Mouse (Mus musculus) megakaryocyte, embryonic 14.5 days (primary cell): ENCODE results near the gene Cyb5rl. TPM values are rescaled to one million over a fixed set of nuclear protein-coding genes. Genes with fewer than 3 reads are reported as not detected.

ENCODE experiments used
- H3K27me3 ChIP-seq: replicated peaks from 2 replicates; pipeline ENCODE3; 2012; ENCODE audit warnings: inconsistent platforms
- H3K36me3 ChIP-seq: replicated peaks from 2 replicates; pipeline ENCODE3; 2012; ENCODE audit warnings: low read length, inconsistent platforms, mixed read lengths
- H3K4me1 ChIP-seq: 2 replicates; pipeline ENCODE4 v1.6.1; 2012; ENCODE audit warnings: inconsistent platforms
- H3K4me3 ChIP-seq: replicated peaks from 2 replicates; pipeline ENCODE3; 2012; ENCODE audit warnings: moderate library complexity, mild to moderate bottlenecking, inconsistent platforms
- H3K9me3 ChIP-seq: 2 replicates; pipeline ENCODE4 v1.6.1; 2012; ENCODE audit warnings: inconsistent platforms
- FLI1 ChIP-seq: IDR thresholded peaks from 2 replicates; pipeline ENCODE4 v1.6.1; 2012; ENCODE audit warnings: low read length, inconsistent platforms, mixed read lengths
- GATA1 ChIP-seq: IDR thresholded peaks from 3 replicates; pipeline ENCODE4 v1.6.1; 2012; ENCODE audit warnings: mixed read lengths, low read length, inconsistent platforms, borderline replicate concordance
- polyA plus RNA-seq: library from polyadenylated mRNA; stranded (reverse); fragments of >175 nt; gene quantifications from 2 replicates; pipeline ENCODE4 v1.2.3, GENCODE M21; 2012; ENCODE audit warnings: low replicate concordance; ENCODE audit not compliant: insufficient read depth

Cyb5rl gene
- polyA plus RNA-seq, 1 experiment: 2.3 TPM

DNA sequence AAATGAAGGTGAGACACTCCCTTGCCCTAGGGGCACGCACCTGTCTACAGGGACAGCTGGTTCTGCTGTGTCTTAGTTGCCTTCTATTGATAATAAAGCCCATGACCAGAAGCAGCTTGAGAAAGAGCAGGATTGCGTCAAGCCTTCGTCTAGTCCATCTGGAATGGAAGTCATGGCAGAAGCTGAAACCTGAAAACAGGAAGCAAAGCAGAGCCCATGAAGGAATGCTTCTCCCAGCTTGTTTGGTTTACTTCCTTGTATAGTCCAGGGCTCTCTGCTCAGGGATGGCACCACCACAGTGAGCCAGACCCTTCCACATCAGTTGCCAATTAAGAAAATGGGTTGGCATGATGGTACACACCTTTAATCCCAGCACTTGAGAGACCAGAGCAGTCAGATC lies 15.4 kb downstream of the Cyb5rl start:
- no peaks in the 10 kb centered on the region for H3K9me3 ChIP-seq
- H3K27me3 ChIP-seq: peaks cover 47% of the 10 kb centered on the region
- no peak for TF ChIP-seq GATA1
- no peak for TF ChIP-seq FLI1
- no peak overlapping the region for H3K4me3 ChIP-seq
- peaks cover 57% of the 10 kb centered on the region for H3K4me1 ChIP-seq
- no peaks in the 10 kb centered on the region for H3K36me3 ChIP-seq

- no peaks in the 10 kb centered on the region for H3K36me3 ChIP-seq
- TF ChIP-seq FLI1 (no peak), GATA1 (no peak)
- H3K4me1 ChIP-seq: peaks cover 57% of the 10 kb centered on the region
- H3K27me3 ChIP-seq: peaks cover 49% of the 10 kb centered on the region
- H3K9me3 ChIP-seq: no peaks in the 10 kb centered on the region
- peak overlapping the region; percentile 20 for H3K4me3 ChIP-seq
These were observed 16.3 kb downstream of the Cyb5rl start for GRCm38 (mm10) chr4:107083126-107083525.

DNA sequence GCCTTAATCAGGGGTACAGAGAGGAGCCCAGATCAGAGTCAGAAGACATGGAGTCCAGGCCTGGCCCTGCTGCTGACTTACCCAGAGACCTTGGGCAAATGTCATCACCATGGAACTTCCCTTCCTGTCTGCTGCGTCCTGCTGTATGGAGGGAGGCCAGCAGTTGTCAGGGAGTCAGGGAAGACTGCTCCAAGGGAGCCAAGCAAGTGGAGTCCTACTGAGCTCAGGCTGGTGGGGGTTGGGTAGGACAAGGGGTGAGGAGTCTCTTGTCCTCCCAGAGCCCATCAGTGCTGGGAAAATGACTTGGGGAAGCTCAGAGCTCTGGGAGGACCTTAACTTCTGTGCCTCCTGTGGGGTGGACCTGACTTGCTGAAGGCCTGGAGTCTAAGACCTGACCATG lies 17.6 kb downstream of the Cyb5rl start:
- no peaks in the 10 kb centered on the region for H3K36me3 ChIP-seq
- H3K27me3 ChIP-seq: peaks cover 60% of the 10 kb centered on the region
- peaks cover 52% of the 10 kb centered on the region for H3K4me1 ChIP-seq
- TF ChIP-seq GATA1 (no peak), FLI1 (no peak)
- H3K9me3 ChIP-seq: no peaks in the 10 kb centered on the region
- no peak overlapping the region for H3K4me3 ChIP-seq

DNA sequence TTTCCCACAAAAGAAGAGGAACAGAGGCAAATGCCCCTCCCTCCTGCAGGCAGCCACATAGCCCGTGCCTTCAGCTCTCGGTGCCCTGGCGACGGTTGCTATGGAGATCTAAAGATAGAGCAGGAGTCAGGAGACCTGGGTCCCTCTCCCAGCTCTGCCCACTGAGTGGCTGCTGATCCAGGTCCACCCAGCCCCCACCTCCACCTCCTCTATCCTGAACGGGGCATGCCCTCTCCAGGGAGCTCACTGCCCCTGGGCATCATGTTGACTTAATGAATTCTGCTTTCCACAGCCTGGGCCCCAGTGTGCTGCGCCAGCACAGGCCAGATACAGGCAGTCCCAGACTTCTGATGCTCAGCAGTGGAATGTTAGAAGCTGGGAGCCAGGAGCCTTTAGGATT lies 18.1 kb downstream of the Cyb5rl start:
- Histone ChIP-seq H3K27me3 (peaks cover 65% of the 10 kb centered on the region), H3K36me3 (no peaks in the 10 kb centered on the region), H3K4me1 (peaks cover 47% of the 10 kb centered on the region), H3K4me3 (no peak overlapping the region), H3K9me3 (no peaks in the 10 kb centered on the region)
- TF ChIP-seq FLI1 (no peak), GATA1 (no peak)

GRCm38 (mm10) chr4:107091696-107092095 lies 24.9 kb downstream of the Cyb5rl start:
- Histone ChIP-seq H3K27me3 (peaks cover 71% of the 10 kb centered on the region), H3K36me3 (no peaks in the 10 kb centered on the region), H3K4me1 (peaks cover 39% of the 10 kb centered on the region), H3K9me3 (no peaks in the 10 kb centered on the region), H3K4me3 (no peak overlapping the region)
- TF ChIP-seq GATA1 (no peak), FLI1 (no peak)

DNA sequence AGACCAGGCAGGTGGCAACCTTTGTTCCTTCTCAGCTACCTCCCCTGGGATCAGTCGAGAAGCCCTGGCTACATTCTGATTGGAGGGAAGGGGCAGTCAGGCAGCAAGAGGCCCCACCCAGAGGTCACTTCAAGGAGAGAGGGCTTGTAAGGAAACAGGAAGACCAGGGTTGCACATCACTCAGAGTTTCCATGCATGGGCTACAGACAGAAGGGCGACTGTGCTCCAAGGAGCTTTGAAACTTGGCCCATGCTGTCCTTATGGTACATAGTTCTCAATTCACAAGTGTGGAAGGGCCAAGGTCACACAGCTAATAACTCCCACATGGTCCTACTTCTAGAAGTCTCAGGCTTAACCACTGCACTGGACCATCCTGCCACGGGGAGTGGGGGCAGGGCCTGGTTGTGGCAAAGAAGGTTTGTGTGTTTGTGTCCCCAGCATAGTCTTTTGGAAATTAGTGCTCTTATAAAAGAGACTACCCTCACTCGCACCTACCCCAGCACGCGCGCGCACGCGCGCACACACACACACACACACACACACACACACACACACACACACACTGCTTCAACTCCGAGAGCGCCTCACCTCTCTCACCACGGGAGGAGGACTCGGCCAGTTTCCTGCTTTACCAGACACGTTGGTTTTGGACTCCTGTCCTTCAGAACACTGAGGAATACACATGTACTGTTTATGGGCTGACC lies 27.8 kb downstream of the Cyb5rl start:
- no peaks in the 10 kb centered on the region for H3K36me3 ChIP-seq
- H3K9me3 ChIP-seq: no peaks in the 10 kb centered on the region
- no peak overlapping the region for H3K4me3 ChIP-seq
- H3K4me1 ChIP-seq: peaks cover 53% of the 10 kb centered on the region
- TF ChIP-seq FLI1 (no peak), GATA1 (no peak)
- H3K27me3 ChIP-seq: peaks cover 62% of the 10 kb centered on the region

- TF ChIP-seq FLI1 (no peak), GATA1 (no peak)
- no peaks in the 10 kb centered on the region for H3K9me3 ChIP-seq
- peak overlapping the region; percentile 46 for H3K4me3 ChIP-seq
- H3K27me3 ChIP-seq: peaks cover 53% of the 10 kb centered on the region
- H3K36me3 ChIP-seq: no peaks in the 10 kb centered on the region
- H3K4me1 ChIP-seq: peaks cover 63% of the 10 kb centered on the region
These were observed 29.3 kb downstream of the Cyb5rl start for GRCm38 (mm10) chr4:107096043-107096442.

- TF ChIP-seq GATA1 (no peak), FLI1 (no peak)
These were observed 30.1 kb downstream of the Cyb5rl start, which contains the start of gene Cdcp2 for GRCm38 (mm10) chr4:107096841-107097373. Gene Cdcp2, plus strand, starts transcription at chr4:107096891.

GRCm38 (mm10) chr4:107097871-107098270 lies 31.1 kb downstream of the Cyb5rl start:
- Histone ChIP-seq H3K9me3 (no peaks in the 10 kb centered on the region), H3K27me3 (peaks cover 47% of the 10 kb centered on the region), H3K36me3 (no peaks in the 10 kb centered on the region), H3K4me1 (peaks cover 60% of the 10 kb centered on the region), H3K4me3 (no peak overlapping the region)
- no peak for TF ChIP-seq GATA1
- TF ChIP-seq FLI1: no peak

More at GRCm38 (mm10) chr4:107096841-107097373, 30.1 kb downstream of the Cyb5rl start, which contains the start of gene Cdcp2:
- H3K27me3 ChIP-seq: peaks cover 47% of the 10 kb centered on the region
- H3K36me3 ChIP-seq: no peaks in the 10 kb centered on the region
- H3K4me1 ChIP-seq: peaks cover 63% of the 10 kb centered on the region
- H3K9me3 ChIP-seq: no peaks in the 10 kb centered on the region
- H3K4me3 ChIP-seq: peak within 1 kb of the TSS; percentile 46

DNA sequence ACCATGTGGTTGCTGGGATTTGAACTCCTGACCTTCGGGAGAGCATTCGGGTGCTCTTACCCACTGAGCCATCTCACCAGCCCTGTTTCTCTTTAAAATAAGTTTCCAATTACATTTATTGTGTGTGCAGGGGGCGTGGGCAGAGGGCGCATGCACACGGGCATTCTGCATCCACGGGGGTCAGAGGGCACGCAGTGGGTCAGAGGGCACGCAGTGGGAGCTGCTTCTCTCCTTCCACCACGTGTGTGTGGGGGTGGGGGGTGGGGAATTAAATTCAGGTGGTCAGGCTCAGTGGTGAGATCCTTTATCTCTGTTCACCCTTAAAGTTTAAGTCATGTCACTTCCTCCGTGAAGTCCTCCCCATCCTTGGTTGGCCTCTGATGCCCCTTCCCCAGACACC lies 31.6 kb downstream of the Cyb5rl start:
- H3K4me1 ChIP-seq: peaks cover 58% of the 10 kb centered on the region
- H3K4me3 ChIP-seq: no peak overlapping the region
- H3K27me3 ChIP-seq: peaks cover 46% of the 10 kb centered on the region
- H3K36me3 ChIP-seq: no peaks in the 10 kb centered on the region
- TF ChIP-seq GATA1 (no peak), FLI1 (no peak)
- no peaks in the 10 kb centered on the region for H3K9me3 ChIP-seq
